ENCODE assay signal across 8 mouse cellular contexts in the genomic region with DNA sequence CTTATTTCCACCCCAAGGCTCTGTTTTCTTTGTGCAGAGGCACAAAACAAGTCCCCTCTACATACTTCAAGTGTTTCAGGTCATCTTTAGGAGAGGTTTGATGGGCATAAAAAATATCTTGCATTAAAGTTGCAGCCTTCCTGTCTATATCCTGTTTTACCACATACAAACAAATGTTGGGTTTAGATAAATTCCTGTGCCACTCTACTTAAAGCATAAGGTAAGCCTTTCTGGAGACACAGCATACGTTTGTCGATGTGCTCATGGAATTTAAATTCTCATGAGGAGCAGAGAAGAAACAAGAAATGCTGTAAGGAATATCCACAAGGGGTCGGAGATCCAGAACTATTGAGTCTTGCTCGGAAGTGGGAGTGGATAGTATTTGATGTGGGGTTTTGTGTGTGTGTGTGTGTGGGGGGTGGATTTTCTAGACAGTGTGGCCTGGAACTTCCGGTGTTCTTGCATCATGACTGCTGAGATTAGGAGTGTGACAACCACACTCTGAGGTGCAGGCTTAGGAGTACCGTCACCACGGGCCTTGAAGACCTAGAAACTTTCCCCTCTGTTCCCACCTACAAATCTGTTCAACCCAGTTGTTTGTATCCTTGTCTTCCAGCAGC. TPM values are rescaled to one million over a fixed set of nuclear protein-coding genes. Genes with fewer than 3 reads are reported as not detected.
A peak's percentile ranks its signal among the peaks of the same experiment; 100 is the strongest.
DNase-seq lines count a peak whose midpoint lies in the region; ATAC-seq lines count a peak whose summit lies in the region.

No protein-coding gene starts in this region.

- DNase-seq in kidney, postnatal 14 days = no peak
- no peak for DNase-seq in gastrocnemius, postnatal 14 days
- no peak for DNase-seq in layer of hippocampus, postnatal 25 days (ENCODE audit: extremely low spot score in 1 of 2, low spot score in 1 of 2)
- DNase-seq in cerebellum, adult 18-20 months = no peak

- peak overlapping the region; percentile 41 for H3K4me3 ChIP-seq in kidney, embryonic 16.5 days (ENCODE audit: low read length)
- H3K4me3 ChIP-seq in embryonic facial prominence, embryonic 12.5 days = peak overlapping the region; percentile 34
- H3K4me3 ChIP-seq in limb, embryonic 12.5 days (replicated peaks) = peak overlapping the region; percentile 35; the same call in 1 of the 2 replicates
- no peak overlapping the region; the same call in 1 of the 2 replicates for H3K4me3 ChIP-seq in neural tube, embryonic 12.5 days

- H3K27me3 ChIP-seq in kidney, embryonic 16.5 days (ENCODE audit: insufficient read depth, low read length) = no peaks in the 10 kb centered on the region
- H3K27me3 ChIP-seq in embryonic facial prominence, embryonic 12.5 days = no peaks in the 10 kb centered on the region
- H3K27me3 ChIP-seq in limb, embryonic 12.5 days = no peaks in the 10 kb centered on the region
- no peaks in the 10 kb centered on the region for H3K27me3 ChIP-seq in neural tube, embryonic 12.5 days (replicated peaks)

- H3K9me3 ChIP-seq in kidney, embryonic 16.5 days (ENCODE audit: low read length) = no peaks in the 10 kb centered on the region
- no peaks in the 10 kb centered on the region for H3K9me3 ChIP-seq in embryonic facial prominence, embryonic 12.5 days
- H3K9me3 ChIP-seq in limb, embryonic 12.5 days = 0 out of 2 replicates have a peak, but pooled peaks cover 4% of the 10 kb centered on the region
- no peaks in the 10 kb centered on the region for H3K9me3 ChIP-seq in neural tube, embryonic 12.5 days

- peaks cover 4% of the 10 kb centered on the region; the same call in 1 of the 2 replicates for H3K4me1 ChIP-seq in kidney, embryonic 16.5 days (ENCODE audit: insufficient read depth, low read length)
- peaks cover 22% of the 10 kb centered on the region for H3K4me1 ChIP-seq in embryonic facial prominence, embryonic 12.5 days
- peaks cover 16% of the 10 kb centered on the region for H3K4me1 ChIP-seq in limb, embryonic 12.5 days (replicated peaks)
- H3K4me1 ChIP-seq in neural tube, embryonic 12.5 days = peaks cover 12% of the 10 kb centered on the region

- no peak overlapping the region for H3K27ac ChIP-seq in kidney, embryonic 16.5 days (ENCODE audit: low read length)
- no peak overlapping the region for H3K27ac ChIP-seq in embryonic facial prominence, embryonic 12.5 days
- no peak overlapping the region for H3K27ac ChIP-seq in limb, embryonic 12.5 days
- no peak overlapping the region for H3K27ac ChIP-seq in neural tube, embryonic 12.5 days

- H3K9ac ChIP-seq in kidney, embryonic 16.5 days (replicated peaks; ENCODE audit: low read length) = no peak overlapping the region
- no peak overlapping the region for H3K9ac ChIP-seq in embryonic facial prominence, embryonic 12.5 days
- no peak overlapping the region for H3K9ac ChIP-seq in limb, embryonic 12.5 days (replicated peaks)
- H3K9ac ChIP-seq in neural tube, embryonic 12.5 days = no peak overlapping the region

- peak overlapping the region; percentile 57 for H3K4me2 ChIP-seq in kidney, embryonic 16.5 days (replicated peaks; ENCODE audit: low read depth, low read length)
- peak overlapping the region; percentile 51 for H3K4me2 ChIP-seq in embryonic facial prominence, embryonic 12.5 days (replicated peaks)
- H3K4me2 ChIP-seq in limb, embryonic 12.5 days = peak overlapping the region; percentile 59
- peak overlapping the region; percentile 58 for H3K4me2 ChIP-seq in neural tube, embryonic 12.5 days (replicated peaks)

- intact Hi-C loops in gastrocnemius, postnatal 14 days (cut with DNase I; ENCODE audit: low total_unique reads) = loop anchor here (5.0 kb wide), 1 partner anchor 37 kb away; no protein-coding TSS in a partner anchor

- no peak for ATAC-seq in kidney, embryonic 16.5 days (ENCODE audit: low FRiP score, low TSS enrichment)
- ATAC-seq in embryonic facial prominence, embryonic 12.5 days (ENCODE audit: insufficient number of reproducible peaks, insufficient read depth, low FRiP score, low TSS enrichment) = no peak
- no peak for ATAC-seq in limb, embryonic 12.5 days (ENCODE audit: insufficient number of reproducible peaks, insufficient read depth, low FRiP score, low TSS enrichment, low read depth)
- no peak for ATAC-seq in neural tube, embryonic 12.5 days (ENCODE audit: low FRiP score, low read depth)

- 84% methylated on average over 7 of the region's 7 CpGs for WGBS in kidney, embryonic 16.5 days
- WGBS in embryonic facial prominence, embryonic 12.5 days = 85% methylated on average over 7 of the region's 7 CpGs
- 86% methylated on average over 7 of the region's 7 CpGs for WGBS in limb, embryonic 12.5 days
- WGBS in neural tube, embryonic 12.5 days = 91% methylated on average over 7 of the region's 7 CpGs

- H3K36me3 ChIP-seq in kidney, embryonic 16.5 days (ENCODE audit: insufficient read depth, low read length) = peaks cover 11% of the 10 kb centered on the region; the same call in 1 of the 2 replicates
- peaks cover 27% of the 10 kb centered on the region for H3K36me3 ChIP-seq in embryonic facial prominence, embryonic 12.5 days
- H3K36me3 ChIP-seq in limb, embryonic 12.5 days = peaks cover 31% of the 10 kb centered on the region
- H3K36me3 ChIP-seq in neural tube, embryonic 12.5 days = peaks cover 13% of the 10 kb centered on the region

RNA-seq across cellular contexts. Expression of gene Lysmd1, which starts 1.7 kb away (rescaled TPM):
- polyA plus RNA-seq in kidney, embryonic 16.5 days (2015; fragmentation: Nextera tagmentation; extraction: Ambion mirVana) = 15.3 and 17.3 TPM in 2 replicates
- 18.2 and 19.4 TPM in 2 replicates for polyA plus RNA-seq in embryonic facial prominence, embryonic 12.5 days (2016; fragmentation: Nextera tagmentation; extraction: Ambion mirVana)
- polyA plus RNA-seq in limb, embryonic 12.5 days (2016; fragmentation: Nextera tagmentation; extraction: Ambion mirVana) = 16.6 and 18.0 TPM in 2 replicates
- polyA plus RNA-seq in neural tube, embryonic 12.5 days (2016; fragmentation: Nextera tagmentation; extraction: Ambion mirVana) = 24.5 and 24.8 TPM in 2 replicates
- total RNA-seq in gastrocnemius, postnatal 14 days (2021) = 1 to 10 TPM; 7.4 to 8.4 TPM
- total RNA-seq in layer of hippocampus, postnatal 25 days (2021) = 10 to 100 TPM; 16.5 to 18.4 TPM

RNA-seq across cellular contexts. Expression of gene Scnm1, which starts 1.7 kb away (rescaled TPM):
- 71.6 and 79.0 TPM in 2 replicates for polyA plus RNA-seq in kidney, embryonic 16.5 days (2015; fragmentation: Nextera tagmentation; extraction: Ambion mirVana)
- polyA plus RNA-seq in embryonic facial prominence, embryonic 12.5 days (2016; fragmentation: Nextera tagmentation; extraction: Ambion mirVana) = 73.4 and 75.0 TPM in 2 replicates
- polyA plus RNA-seq in limb, embryonic 12.5 days (2016; fragmentation: Nextera tagmentation; extraction: Ambion mirVana) = 80.7 and 83.6 TPM in 2 replicates
- polyA plus RNA-seq in neural tube, embryonic 12.5 days (2016; fragmentation: Nextera tagmentation; extraction: Ambion mirVana) = 86.5 and 91.3 TPM in 2 replicates
- total RNA-seq in gastrocnemius, postnatal 14 days (2021) = 10 to 100 TPM; 31.8 to 40.5 TPM
- total RNA-seq in layer of hippocampus, postnatal 25 days (2021) = 10 to 100 TPM; 43.1 to 48.2 TPM

RNA-seq across cellular contexts. Expression of gene Tnfaip8l2, which starts 6.6 kb away (rescaled TPM):
- polyA plus RNA-seq in kidney, embryonic 16.5 days (2015; fragmentation: Nextera tagmentation; extraction: Ambion mirVana) = 2.9 and 4.2 TPM in 2 replicates
- 2.0 and 2.3 TPM in 2 replicates for polyA plus RNA-seq in embryonic facial prominence, embryonic 12.5 days (2016; fragmentation: Nextera tagmentation; extraction: Ambion mirVana)
- polyA plus RNA-seq in limb, embryonic 12.5 days (2016; fragmentation: Nextera tagmentation; extraction: Ambion mirVana) = 1.7 and 2.2 TPM in 2 replicates
- polyA plus RNA-seq in neural tube, embryonic 12.5 days (2016; fragmentation: Nextera tagmentation; extraction: Ambion mirVana) = 2.7 and 3.3 TPM in 2 replicates
- total RNA-seq in gastrocnemius, postnatal 14 days (2021) = under 1 TPM; 0.82 to 0.92 TPM
- total RNA-seq in layer of hippocampus, postnatal 25 days (2021) = 1 to 10 TPM; 2.1 to 3.1 TPM

RNA-seq across cellular contexts. Expression of gene Tmod4, which starts 11.3 kb away (rescaled TPM):
- polyA plus RNA-seq in kidney, embryonic 16.5 days (2015; fragmentation: Nextera tagmentation; extraction: Ambion mirVana) = 0.84 and 1.6 TPM in 2 replicates
- 0.57 and 1.0 TPM in 2 replicates for polyA plus RNA-seq in embryonic facial prominence, embryonic 12.5 days (2016; fragmentation: Nextera tagmentation; extraction: Ambion mirVana)
- polyA plus RNA-seq in limb, embryonic 12.5 days (2016; fragmentation: Nextera tagmentation; extraction: Ambion mirVana) = 1.0 and 1.4 TPM in 2 replicates
- 1.3 and 1.6 TPM in 2 replicates for polyA plus RNA-seq in neural tube, embryonic 12.5 days (2016; fragmentation: Nextera tagmentation; extraction: Ambion mirVana)
- total RNA-seq in gastrocnemius, postnatal 14 days (2021) = 100 to 1,000 TPM; 511 to 517 TPM
- under 1 TPM; 0.76 to 0.94 TPM for total RNA-seq in layer of hippocampus, postnatal 25 days (2021)

RNA-seq across cellular contexts. Expression of gene Sema6c, which starts 24.7 kb away (rescaled TPM):
- polyA plus RNA-seq in kidney, embryonic 16.5 days (2015; fragmentation: Nextera tagmentation; extraction: Ambion mirVana) = 3.0 and 3.1 TPM in 2 replicates
- 24.2 and 26.4 TPM in 2 replicates for polyA plus RNA-seq in embryonic facial prominence, embryonic 12.5 days (2016; fragmentation: Nextera tagmentation; extraction: Ambion mirVana)
- polyA plus RNA-seq in limb, embryonic 12.5 days (2016; fragmentation: Nextera tagmentation; extraction: Ambion mirVana) = 23.7 and 26.4 TPM in 2 replicates
- polyA plus RNA-seq in neural tube, embryonic 12.5 days (2016; fragmentation: Nextera tagmentation; extraction: Ambion mirVana) = 58.3 and 65.2 TPM in 2 replicates
- total RNA-seq in gastrocnemius, postnatal 14 days (2021) = 100 to 1,000 TPM in 1 of 2 experiments, 10 to 100 TPM in 1; 97.1 to 106 TPM
- 10 to 100 TPM; 35.1 to 41.9 TPM for total RNA-seq in layer of hippocampus, postnatal 25 days (2021)
